Mouse (Mus musculus) liver, embryonic 14.5 days (tissue): Measurements from ENCODE around the gene Tbce.

Experiments used
- CTCF ChIP-seq: IDR thresholded peaks from 2 replicates; pipeline ENCODE4 v1.5.1; 2016; ENCODE audit warnings: antibody characterized with exemption, low read depth, control low read depth
- EP300 ChIP-seq: IDR thresholded peaks from 2 replicates; pipeline ENCODE4 v1.6.1; 2016; ENCODE audit warnings: antibody characterized with exemption, low read depth

DNA sequence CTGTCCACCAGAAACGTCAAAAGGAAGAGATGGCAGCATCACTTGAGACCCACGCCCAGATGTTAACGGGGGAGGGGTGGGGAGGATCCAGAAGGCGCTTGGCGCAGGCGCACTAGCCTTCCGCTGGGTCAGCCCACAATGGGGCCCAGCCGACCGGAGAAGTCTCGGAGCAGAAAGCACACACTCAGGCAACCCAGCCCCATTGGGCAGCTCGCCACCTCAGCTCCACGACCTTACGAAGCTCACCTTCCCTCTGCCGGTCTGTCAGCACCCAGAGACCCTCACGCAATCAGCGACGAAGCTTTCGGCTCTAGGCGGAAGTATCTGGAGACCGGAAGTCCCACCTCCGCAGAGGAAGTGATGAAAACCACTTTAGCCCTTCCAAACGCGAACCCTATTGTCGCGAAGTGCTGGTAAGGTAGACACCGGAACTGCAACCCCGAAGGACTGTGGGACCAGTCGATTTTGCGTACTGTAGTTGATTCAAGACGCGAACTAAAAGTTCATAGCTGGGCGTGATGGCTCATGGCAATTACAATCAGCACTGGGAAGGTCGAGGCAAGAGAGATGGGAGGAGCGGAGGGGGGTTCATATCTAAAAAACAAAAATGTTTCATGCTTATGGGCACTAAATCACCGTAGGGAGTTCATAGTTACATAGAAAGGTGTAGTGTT, at the start of gene Tbce:
- TF ChIP-seq CTCF: peak; percentile 44
- no peak for TF ChIP-seq EP300
